Comparison of ENCODE assay signal across 28 mouse cellular contexts in the genomic region with DNA sequence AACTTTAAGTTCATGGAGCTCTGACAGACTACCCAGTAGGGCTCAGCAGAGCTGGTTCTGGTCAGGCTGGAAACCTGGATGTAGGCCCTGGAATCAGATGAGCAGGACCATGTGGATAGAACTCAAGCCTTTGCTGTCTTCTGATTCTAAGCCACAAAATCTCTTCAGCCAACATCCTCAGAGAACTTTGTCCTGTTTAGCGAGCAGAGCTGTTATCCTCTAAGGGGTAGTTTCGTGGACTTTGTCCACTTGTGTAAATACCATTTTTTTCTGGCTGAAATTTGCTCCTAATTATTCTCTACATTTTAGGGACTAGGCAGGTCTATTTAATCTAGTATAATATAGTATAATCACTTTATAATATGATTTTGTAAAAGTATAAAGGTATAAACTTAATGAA. TPM values are rescaled to one million over a fixed set of nuclear protein-coding genes. Genes with fewer than 3 reads are reported as not detected.
A peak's percentile ranks its signal among the peaks of the same experiment; 100 is the strongest.
DNase-seq lines count a peak whose midpoint lies in the region; ATAC-seq and TF ChIP-seq lines count a peak whose summit lies in the region.
"Had no signal": no experiment of that assay in that cellular context is flagged by ENCODE, and none has a peak within 500 bp of the region (broad histone marks: within the 10 kb centered on the region; RNA-seq: fewer than 3 reads in every experiment).

No protein-coding gene starts in this region.

- H3K4me1 ChIP-seq in intestine, embryonic 15.5 days (replicated peaks): no peaks in the 10 kb centered on the region
- no peaks in the 10 kb centered on the region for H3K4me1 ChIP-seq in intestine, postnatal 0 days (replicated peaks; ENCODE audit: control insufficient read depth, insufficient read depth, low read length)
- H3K4me1 ChIP-seq in liver, adult 2 months (ENCODE audit: control insufficient read depth, insufficient read depth, low read length): peaks cover 2% of the 10 kb centered on the region; the same call in 1 of the 2 replicates
- no peaks in the 10 kb centered on the region for H3K4me1 ChIP-seq in liver, embryonic 12.5 days
- H3K4me1 ChIP-seq in heart, embryonic 10.5 days: no peaks in the 10 kb centered on the region
- H3K4me1 ChIP-seq: embryonic facial prominence, embryonic 10.5 days; embryonic facial prominence, embryonic 12.5 days; forebrain, embryonic 13.5 days; forebrain, embryonic 15.5 days had no signal

- TF ChIP-seq POLR2A in liver, adult 2 months (IDR thresholded peaks at IDR 0.05; ENCODE audit: extremely low read depth, insufficient read depth, low read length): no peak

- H3K36me3 ChIP-seq in intestine, embryonic 15.5 days: no peaks in the 10 kb centered on the region
- no peaks in the 10 kb centered on the region for H3K36me3 ChIP-seq in intestine, postnatal 0 days (ENCODE audit: control insufficient read depth, insufficient read depth)
- H3K36me3 ChIP-seq in liver, adult 2 months (ENCODE audit: control insufficient read depth, insufficient read depth, low read length): no peaks in the 10 kb centered on the region
- H3K36me3 ChIP-seq in liver, embryonic 12.5 days: no peaks in the 10 kb centered on the region
- H3K36me3 ChIP-seq in heart, embryonic 10.5 days: no peaks in the 10 kb centered on the region
- H3K36me3 ChIP-seq: embryonic facial prominence, embryonic 10.5 days; embryonic facial prominence, embryonic 12.5 days; forebrain, embryonic 15.5 days; G1E had no signal

- peak; percentile 71 for ATAC-seq in intestine, embryonic 15.5 days
- no peak for ATAC-seq in intestine, postnatal 0 days
- ATAC-seq in liver, embryonic 12.5 days: no peak
- ATAC-seq: activated CD4-positive, CD25-positive, alpha-beta regulatory T cell, adult 4 months; CD4-positive, CD25-positive, alpha-beta regulatory T cell, adult 4 months; forebrain, embryonic 13.5 days; forebrain, embryonic 15.5 days; Patski had no signal

- peak; percentile 64 for DNase-seq in liver, adult 2 months (ENCODE audit: extremely low read depth, low read depth, low spot score)
- peak; percentile 28 for DNase-seq in adipocyte (ENCODE audit: low spot score)
- DNase-seq in large intestine, adult 2 months (ENCODE audit: low read depth, low spot score): peak; percentile 21
- DNase-seq in heart, embryonic 10.5 days (ENCODE audit: low spot score): no peak
- DNase-seq in thymus, postnatal 14 days: no peak
- DNase-seq: adrenal gland, adult 2 months; adrenal gland, postnatal 10 days; adrenal gland, postnatal 25 days; B cell, adult 2 months; cerebellum, adult 11 months; cerebellum, adult 18-20 months; cerebellum, adult 8-10 months; cerebellum, adult 9-11 months; cerebellum, postnatal 14 days; cerebellum, postnatal 36 days; embryo, embryonic 11 days had no signal

- no peaks in the 10 kb centered on the region for H3K79me2 ChIP-seq in liver, adult 2 months (ENCODE audit: control insufficient read depth, insufficient read depth, low read length)

- H3K9me3 ChIP-seq in intestine, embryonic 15.5 days: no peaks in the 10 kb centered on the region
- H3K9me3 ChIP-seq in intestine, postnatal 0 days (ENCODE audit: control insufficient read depth): no peaks in the 10 kb centered on the region
- H3K9me3 ChIP-seq in liver, embryonic 12.5 days (replicated peaks): no peaks in the 10 kb centered on the region
- no peaks in the 10 kb centered on the region for H3K9me3 ChIP-seq in heart, embryonic 10.5 days
- H3K9me3 ChIP-seq: embryonic facial prominence, embryonic 10.5 days; embryonic facial prominence, embryonic 12.5 days; forebrain, embryonic 13.5 days; forebrain, embryonic 15.5 days; G1E had no signal

- 74% methylated on average over 2 of the region's 2 CpGs for WGBS in intestine, embryonic 15.5 days
- 46% methylated on average over 2 of the region's 2 CpGs for WGBS in intestine, postnatal 0 days
- WGBS in liver, adult 2 months: 19% methylated on average over 2 of the region's 2 CpGs
- 57% methylated on average over 2 of the region's 2 CpGs for WGBS in liver, embryonic 12.5 days (ENCODE audit: insufficient replicate concordance)
- WGBS in large intestine, adult 2 months: 23% methylated on average over 2 of the region's 2 CpGs
- WGBS in heart, embryonic 10.5 days: 86% methylated on average over 2 of the region's 2 CpGs

- no peak overlapping the region for H3K27ac ChIP-seq in intestine, embryonic 15.5 days
- H3K27ac ChIP-seq in intestine, postnatal 0 days (ENCODE audit: low read depth, low read length): no peak overlapping the region
- no peak overlapping the region for H3K27ac ChIP-seq in liver, adult 2 months (replicated peaks; ENCODE audit: insufficient read depth, low read depth, low read length)
- no peak overlapping the region for H3K27ac ChIP-seq in liver, embryonic 12.5 days
- no peak overlapping the region for H3K27ac ChIP-seq in heart, embryonic 10.5 days
- H3K27ac ChIP-seq: embryonic facial prominence, embryonic 10.5 days; embryonic facial prominence, embryonic 12.5 days; forebrain, embryonic 13.5 days; forebrain, embryonic 15.5 days had no signal

- no peak overlapping the region for H3K9ac ChIP-seq in intestine, embryonic 15.5 days
- H3K9ac ChIP-seq in intestine, postnatal 0 days (ENCODE audit: low read depth, low read length): no peak overlapping the region
- H3K9ac ChIP-seq in liver, adult 2 months (ENCODE audit: low read depth, low read length): no peak overlapping the region
- H3K9ac ChIP-seq in liver, embryonic 12.5 days: no peak overlapping the region
- H3K9ac ChIP-seq: embryonic facial prominence, embryonic 12.5 days; forebrain, embryonic 13.5 days; forebrain, embryonic 15.5 days had no signal

- no peaks in the 10 kb centered on the region for H3K27me3 ChIP-seq in intestine, embryonic 15.5 days (replicated peaks)
- H3K27me3 ChIP-seq in intestine, postnatal 0 days (replicated peaks; ENCODE audit: control insufficient read depth, insufficient read depth, low read length): no peaks in the 10 kb centered on the region
- no peaks in the 10 kb centered on the region for H3K27me3 ChIP-seq in liver, adult 2 months (ENCODE audit: control insufficient read depth, insufficient read depth, low read length)
- no peaks in the 10 kb centered on the region for H3K27me3 ChIP-seq in liver, embryonic 12.5 days (replicated peaks)
- H3K27me3 ChIP-seq in heart, embryonic 10.5 days (ENCODE audit: insufficient read depth, poor library complexity, severe bottlenecking): no peaks in the 10 kb centered on the region
- H3K27me3 ChIP-seq: CH12.LX; embryonic facial prominence, embryonic 12.5 days; forebrain, embryonic 13.5 days; forebrain, embryonic 15.5 days had no signal

- H3K4me2 ChIP-seq in intestine, embryonic 15.5 days (replicated peaks): no peak overlapping the region
- H3K4me2 ChIP-seq in intestine, postnatal 0 days (replicated peaks; ENCODE audit: low read depth): no peak overlapping the region
- H3K4me2 ChIP-seq in liver, embryonic 12.5 days: no peak overlapping the region
- H3K4me2 ChIP-seq: embryonic facial prominence, embryonic 12.5 days; forebrain, embryonic 13.5 days; forebrain, embryonic 15.5 days had no signal

- no peak overlapping the region for H3K4me3 ChIP-seq in intestine, embryonic 15.5 days (replicated peaks)
- no peak overlapping the region for H3K4me3 ChIP-seq in intestine, postnatal 0 days (ENCODE audit: low read depth, low read length)
- H3K4me3 ChIP-seq in liver, adult 2 months (ENCODE audit: insufficient read depth, low read depth, low read length): no peak overlapping the region
- H3K4me3 ChIP-seq in liver, embryonic 12.5 days: no peak overlapping the region
- no peak overlapping the region for H3K4me3 ChIP-seq in heart, embryonic 10.5 days
- H3K4me3 ChIP-seq: embryonic facial prominence, embryonic 10.5 days; embryonic facial prominence, embryonic 12.5 days; forebrain, embryonic 13.5 days; forebrain, embryonic 15.5 days had no signal

- no peak for TF ChIP-seq CTCF in intestine, postnatal 0 days (IDR thresholded peaks at IDR 0.05; ENCODE audit: low read depth)
- TF ChIP-seq CTCF in liver, adult 2 months (IDR thresholded peaks at IDR 0.05; ENCODE audit: low read depth, low read length): no peak

RNA-seq across cellular contexts. Expression of a gene that starts 42.2 kb away (rescaled TPM):
- 27.9 and 30.5 TPM in 2 replicates for polyA plus RNA-seq in intestine, embryonic 15.5 days (2015; fragmentation: Nextera tagmentation; extraction: Ambion mirVana)
- polyA plus RNA-seq in intestine, postnatal 0 days (2015; fragmentation: Nextera tagmentation; extraction: Ambion mirVana): 26.2 and 29.6 TPM in 2 replicates
- total RNA-seq in liver, adult 2 months (2014; rRNA removed): 27.7 and 42.3 TPM in 2 replicates
- polyA plus RNA-seq in liver, adult 2 months (2012; rRNA removed): 2.8 and 4.2 TPM in 2 replicates
- polyA plus RNA-seq in liver, embryonic 12.5 days (2016; fragmentation: Nextera tagmentation; extraction: Ambion mirVana): 38.6 and 39.3 TPM in 2 replicates
- polyA plus RNA-seq in large intestine, adult 2 months (2012; rRNA removed): 10.1 and 25.6 TPM in 2 replicates
- 36.0 and 54.4 TPM in 2 replicates for polyA plus RNA-seq in heart, embryonic 10.5 days (2016; fragmentation: Nextera tagmentation; extraction: Ambion mirVana)

Comparison
In these comparisons a context has a peak if more than half of its experiments do, and no peak if none do; other contexts are left out.
1. DNase-seq: peak in liver, adult 2 months (single experiment), adipocyte (single experiment) and large intestine, adult 2 months (single experiment); none in heart, embryonic 10.5 days (single experiment) and thymus, postnatal 14 days (single experiment).